Mouse (Mus musculus) heart, postnatal 10 days (tissue): ENCODE data around the gene Oser1. TPM values are rescaled to one million over a fixed set of nuclear protein-coding genes. Genes with fewer than 3 reads are reported as not detected.
"Not testable (repeated sequence)": the region's sequence is repeated elsewhere in the genome, so short reads cannot be mapped to it uniquely, and the experiment has no call there.

Source experiments
- DNase-seq, 2 experiments: peaks; one replicate each; pipeline ENCODE4 v3.0.0; 2021
- intact Hi-C: fragments of 180-260 bp; cut with DNase I; formaldehyde crosslinking; loops from one replicate; pipeline ENCODE4 v1.15.1; 2025
- total RNA-seq, 2 experiments: library from RNA; stranded (reverse); gene quantifications; 2 replicates each; pipeline ENCODE4 v1.2.3; 2021

Oser1 gene
- total RNA-seq, 2 experiments from 2014 or later = 21.3 to 24.4 TPM

GRCm38 (mm10) chr2:163411840-163412239, 12.7 kb downstream of the Oser1 start:
- intact Hi-C loops = no loop called here
- no peak for DNase-seq

DNA sequence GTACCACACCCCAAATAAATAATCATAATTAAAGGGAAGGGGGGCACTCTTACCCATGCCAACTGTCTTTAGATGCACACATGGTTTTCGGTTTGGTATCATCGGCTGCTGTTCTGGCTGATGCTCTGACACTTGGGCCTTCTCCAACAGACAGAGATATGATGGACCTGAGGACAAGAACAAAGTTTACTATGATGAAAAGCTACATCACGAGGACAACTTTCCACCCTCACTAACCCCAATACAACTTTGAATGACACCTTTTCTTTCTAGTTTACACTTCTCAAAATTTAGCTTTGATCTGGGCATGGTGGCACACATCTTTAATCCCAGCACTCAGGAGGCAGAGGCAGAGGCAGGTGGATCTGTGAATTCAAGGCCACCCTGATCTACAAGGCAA, 13.2 kb downstream of the Oser1 start:
- DNase-seq, intact Hi-C loops: not testable (repeated sequence)

- intact Hi-C loops = no loop called here
- DNase-seq = no peak
Measured at GRCm38 (mm10) chr2:163410211-163410610, 14.3 kb downstream of the Oser1 start.

DNA sequence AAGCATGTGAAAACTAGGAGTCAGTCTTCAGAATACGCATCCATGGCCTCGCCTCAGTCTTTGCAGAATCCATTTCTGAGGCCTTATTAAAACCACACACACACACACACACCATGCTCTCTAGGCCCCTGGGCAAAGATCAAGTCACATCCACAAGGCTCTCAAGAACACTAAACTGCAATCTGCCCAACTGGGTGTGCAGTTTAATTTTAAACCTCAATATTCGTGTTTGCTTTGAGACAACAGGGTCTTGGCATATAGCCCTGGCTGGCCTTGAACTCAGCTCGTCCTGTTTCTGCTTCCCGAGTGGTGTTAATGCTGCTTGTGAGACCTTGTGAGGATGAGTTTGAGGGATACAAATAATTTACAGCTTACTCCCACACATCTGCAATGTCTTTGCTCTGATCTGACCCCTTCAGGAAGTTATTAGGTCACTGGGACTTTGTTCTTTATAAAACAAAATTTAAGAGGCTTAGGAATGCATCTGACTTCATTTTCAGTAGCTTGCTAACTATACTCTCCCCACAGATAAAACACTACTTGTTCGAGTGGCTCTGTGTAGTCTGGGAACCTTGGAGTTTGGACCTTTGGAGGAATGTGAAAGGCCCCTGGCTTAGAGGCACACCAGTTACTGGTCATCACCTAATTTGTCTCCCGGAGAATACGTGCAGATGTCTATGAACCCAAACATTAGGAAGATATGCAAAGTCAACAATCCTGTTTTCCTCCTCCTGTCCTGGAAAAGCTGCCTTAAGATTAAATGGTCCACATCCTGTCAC, 20.3 kb downstream of the Oser1 start:
- intact Hi-C loops = loop anchor here (5.0 kb wide), 1 partner anchor 352 kb away; the partner anchor contains the start of gene Mybl2
- no peak for DNase-seq

GRCm38 (mm10) chr2:163401221-163401620, 23.3 kb downstream of the Oser1 start:
- intact Hi-C loops = loop anchor here (1.0 to 5.0 kb wide), 3 partner anchors 61 to 349 kb away; partner anchors contain the start of gene Mybl2
- peak; percentile 90 to 92 for DNase-seq

DNA sequence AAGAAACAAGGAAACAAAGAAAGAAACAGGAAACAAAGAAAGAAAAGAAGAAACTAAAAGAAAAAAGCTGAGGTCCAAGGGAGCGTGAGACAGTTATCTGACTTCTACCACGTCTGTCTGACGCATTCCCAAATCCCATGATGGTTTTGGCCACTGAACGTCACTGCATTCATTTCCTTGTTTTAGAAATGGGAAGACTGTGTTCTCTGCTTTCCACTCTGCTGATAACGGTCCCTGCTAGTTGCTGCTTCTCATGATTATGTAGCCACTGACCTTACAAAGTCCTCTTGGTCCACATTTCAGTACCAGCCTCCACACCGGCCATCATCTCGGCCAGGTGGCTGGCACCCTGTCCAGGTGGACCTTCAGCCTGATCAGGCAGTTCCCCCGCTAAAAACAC, 25.3 kb downstream of the Oser1 start:
- DNase-seq = peak; percentile 65 to 79
- intact Hi-C loops = no loop called here

DNA sequence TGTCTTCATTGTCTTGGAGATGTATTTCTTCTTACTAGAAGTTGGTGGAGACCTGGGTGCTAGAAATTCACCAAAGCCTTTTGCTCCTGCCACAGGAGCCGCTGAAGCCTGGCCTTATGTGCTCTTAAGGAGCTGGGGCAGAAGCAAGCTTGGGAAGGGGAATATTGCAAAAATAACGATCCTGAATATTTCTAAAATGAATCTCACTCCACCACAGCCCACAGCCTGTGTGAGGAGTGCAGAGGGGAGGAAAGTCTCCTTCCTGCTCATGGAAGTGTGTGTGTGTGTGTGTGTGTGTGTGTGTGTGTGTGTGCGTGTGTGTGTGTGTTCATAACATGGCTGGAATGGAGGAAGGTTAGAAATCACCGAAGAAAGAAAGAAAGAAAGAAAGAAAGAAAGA, 25.7 kb downstream of the Oser1 start:
- intact Hi-C loops = no loop called here
- DNase-seq = no peak

GRCm38 (mm10) chr2:163397905-163398304, 26.6 kb downstream of the Oser1 start, which contains the start of gene Jph2:
Jph2 (minus strand) TSS chr2:163397993.
- intact Hi-C loops = no loop called here
- DNase-seq = peak; percentile 89 to 93

DNA sequence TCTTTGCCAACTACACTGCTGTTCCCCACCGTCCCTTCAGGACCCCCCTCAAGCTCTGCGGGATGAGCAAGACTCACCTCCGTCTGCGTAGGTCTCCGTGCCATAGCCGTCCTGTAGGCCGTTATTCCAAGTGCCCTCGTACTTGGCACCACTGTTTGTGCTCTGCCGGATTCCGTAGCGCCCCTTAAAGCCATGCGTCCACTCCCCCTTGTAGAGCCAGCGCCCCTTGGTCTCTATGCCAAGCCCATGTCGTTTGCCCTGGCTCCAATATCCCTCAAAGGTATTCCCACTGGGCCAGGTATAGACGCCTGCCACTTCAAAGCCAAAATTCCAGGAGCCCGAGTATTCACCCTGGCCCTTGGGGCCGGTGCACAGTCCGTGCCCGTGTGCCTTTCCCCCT, 27.4 kb downstream of the Oser1 start:
- intact Hi-C loops = no loop called here
- DNase-seq = no peak

DNA sequence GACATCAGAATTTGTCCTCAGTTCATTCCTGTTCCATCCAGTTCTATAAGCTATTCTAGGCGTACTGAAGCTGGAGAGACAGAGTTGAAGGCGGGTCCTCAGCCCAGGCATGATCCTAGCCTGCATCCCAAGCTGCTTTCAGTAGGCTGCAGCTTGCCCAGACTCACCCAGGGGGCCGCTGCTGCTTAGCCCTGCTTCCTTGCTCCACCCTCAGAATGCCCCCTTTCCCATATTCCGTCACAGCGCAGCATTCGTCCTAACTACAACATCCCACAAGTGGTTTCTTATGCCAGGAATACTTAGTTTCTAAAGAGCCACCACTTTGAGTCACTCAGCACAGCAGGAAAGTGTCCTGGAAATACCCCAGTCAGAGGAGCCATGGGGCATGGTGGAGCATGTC, 29.5 kb downstream of the Oser1 start:
- intact Hi-C loops = no loop called here
- peak in 1 of 2 experiments; percentile 51 for DNase-seq

GRCm38 (mm10) chr2:163393976-163394375, 30.5 kb downstream of the Oser1 start:
- intact Hi-C loops = no loop called here
- DNase-seq = peak in 1 of 2 experiments; percentile 56

GRCm38 (mm10) chr2:163393241-163393640, 31.3 kb downstream of the Oser1 start:
- intact Hi-C loops = no loop called here
- no peak for DNase-seq

DNA sequence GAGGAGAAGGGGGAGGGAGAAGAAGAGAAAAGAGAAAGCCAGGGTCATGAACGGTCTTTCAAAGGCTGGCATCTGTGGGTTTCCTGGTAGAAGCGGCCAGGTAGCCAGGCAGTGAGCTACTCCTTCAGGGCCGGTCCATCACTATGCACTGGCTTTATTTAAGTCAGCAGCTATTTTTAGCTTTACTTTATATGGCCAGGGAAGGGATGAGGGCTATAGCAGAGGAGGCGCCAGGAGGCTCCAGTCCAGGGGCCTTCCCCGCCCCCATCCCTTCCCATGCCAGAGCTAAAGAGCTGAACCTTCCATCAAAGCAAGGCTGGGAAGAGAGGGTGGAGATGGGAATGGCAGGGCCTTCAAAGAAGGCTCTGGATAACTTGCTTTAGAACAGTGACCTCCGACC, 32.1 kb downstream of the Oser1 start:
- intact Hi-C loops = no loop called here
- peak; percentile 88 to 93 for DNase-seq

DNA sequence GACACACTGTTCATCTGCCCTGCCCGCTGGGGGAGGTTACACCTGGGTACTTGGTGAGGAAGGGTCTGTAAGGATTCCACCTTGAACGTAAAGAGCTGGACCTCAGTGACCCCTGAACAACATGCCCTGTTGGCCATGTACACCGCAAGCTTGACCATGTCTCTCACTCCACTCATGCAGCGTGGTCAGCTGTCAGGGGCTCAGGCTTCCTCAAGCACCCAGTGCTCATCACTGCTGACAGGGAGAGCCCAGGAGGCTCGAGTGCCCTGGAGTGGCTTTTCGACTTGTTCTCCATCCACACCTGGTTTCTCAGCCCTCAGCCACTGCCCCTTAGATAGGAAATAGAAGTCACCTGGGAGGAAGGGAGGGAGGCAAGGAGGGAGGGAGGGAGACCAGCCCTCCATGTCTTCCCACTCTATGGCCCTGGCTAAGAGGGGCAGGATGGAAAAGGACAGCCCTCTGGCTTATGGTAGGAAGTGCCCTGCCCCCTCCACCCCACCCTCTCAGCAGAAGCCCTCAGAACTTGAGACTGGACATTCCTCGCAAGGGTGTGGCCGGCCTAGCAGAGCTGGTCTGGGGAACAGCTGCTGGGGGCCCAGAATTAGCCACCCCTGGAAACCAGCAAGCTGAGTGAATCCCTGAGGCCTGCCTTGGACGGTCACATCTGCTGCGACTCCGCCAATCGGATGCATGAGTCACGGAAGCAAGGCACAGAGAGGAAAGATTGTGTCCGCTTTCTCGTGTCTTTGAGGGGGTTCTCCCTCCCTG, 37.9 kb downstream of the Oser1 start:
- DNase-seq = peak; percentile 69 to 71

GRCm38 (mm10) chr2:163385126-163385525, 39.4 kb downstream of the Oser1 start:
- DNase-seq = no peak
- intact Hi-C loops = no loop called here

More for the DNA sequence above, 37.9 kb downstream of the Oser1 start:
- intact Hi-C loops = no loop called here

GRCm38 (mm10) chr2:163381246-163381645, 43.3 kb downstream of the Oser1 start:
- intact Hi-C loops = no loop called here
- DNase-seq = no peak

DNA sequence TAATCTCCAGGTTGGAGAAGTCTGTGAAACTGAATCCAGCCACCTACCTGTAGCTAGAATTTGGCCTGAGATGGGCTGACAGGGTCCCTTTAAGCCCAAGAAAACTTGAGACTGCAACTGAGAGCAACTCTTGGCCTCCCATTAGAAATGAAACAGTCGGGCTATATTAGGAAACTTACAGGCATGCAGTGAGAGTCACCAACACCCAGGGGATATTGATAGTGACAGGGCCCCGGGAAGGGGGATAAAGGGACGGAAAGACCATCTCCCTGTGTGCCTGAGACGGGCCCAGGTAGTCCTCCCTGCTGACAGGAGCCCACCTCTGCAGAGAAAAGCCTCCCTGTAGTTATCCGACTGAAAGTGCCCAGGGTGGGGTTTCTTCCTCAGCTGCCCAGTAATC, 45.1 kb downstream of the Oser1 start:
- intact Hi-C loops = no loop called here
- DNase-seq = peak; percentile 50 to 65

DNA sequence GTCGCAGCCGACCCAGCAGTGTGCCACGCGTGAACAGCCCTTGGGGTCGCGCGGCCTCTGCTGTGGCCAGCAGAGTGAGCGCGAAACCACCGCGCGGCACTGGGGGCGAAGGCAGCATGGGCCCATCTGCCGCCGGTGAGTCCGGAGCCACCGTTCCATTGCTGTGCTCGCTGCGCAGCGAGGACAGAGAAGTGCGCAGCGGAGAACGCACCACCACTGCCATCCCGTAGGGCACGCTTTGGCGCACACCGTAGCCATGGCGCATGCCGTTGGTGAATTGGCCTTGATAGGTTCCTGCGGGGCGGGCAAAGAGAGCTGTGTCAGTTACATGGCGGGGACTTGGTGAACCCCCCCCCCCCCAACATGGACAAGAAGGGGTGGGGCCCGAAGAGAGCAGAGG, 48.4 kb downstream of the Oser1 start:
- intact Hi-C loops = no loop called here
- DNase-seq = no peak

DNA sequence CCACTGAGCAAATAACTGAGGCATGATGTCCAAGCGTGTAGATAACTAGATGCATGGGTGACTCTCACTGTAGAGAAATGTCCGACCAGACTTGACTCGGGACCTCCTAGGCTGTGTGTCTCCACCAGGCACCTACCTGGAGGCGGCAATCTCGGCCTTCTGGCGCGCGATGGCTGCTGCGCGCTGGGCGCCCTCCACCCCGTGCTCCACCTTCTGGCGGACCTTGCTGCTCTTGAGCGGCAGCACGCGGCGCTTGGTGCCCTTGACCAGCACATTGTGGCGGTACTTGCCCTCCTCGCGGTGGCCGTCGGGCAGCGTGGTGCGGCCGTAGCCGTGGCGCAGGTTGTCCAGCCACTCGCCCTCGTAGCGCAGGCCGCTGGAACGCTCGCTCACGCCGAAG, 49.0 kb downstream of the Oser1 start:
- intact Hi-C loops = no loop called here
- no peak for DNase-seq

- intact Hi-C loops = no loop called here
- DNase-seq = no peak
Measured at GRCm38 (mm10) chr2:163372627-163373026, 51.9 kb downstream of the Oser1 start.

DNA sequence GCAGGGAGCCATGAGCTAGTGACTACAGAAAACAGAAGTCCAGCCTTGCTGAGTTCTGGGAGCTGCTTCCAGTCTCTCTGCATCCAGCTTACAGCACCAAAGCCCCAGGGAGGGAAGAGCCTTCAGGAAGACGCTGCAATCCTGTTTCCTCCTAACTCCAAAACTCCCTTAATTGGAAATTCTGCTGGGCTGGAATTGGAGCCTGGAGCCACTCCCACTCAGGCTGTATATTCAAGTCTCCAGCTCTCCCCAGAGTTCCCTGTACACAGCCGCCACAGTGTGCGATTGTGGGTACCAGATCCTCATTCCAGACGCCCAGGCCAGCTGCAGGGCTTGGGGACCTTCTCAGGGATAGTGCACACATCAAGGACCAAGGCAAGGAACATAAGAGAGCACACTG, 54.3 kb downstream of the Oser1 start:
- intact Hi-C loops = no loop called here
- peak; percentile 56 to 69 for DNase-seq
